Mouse (Mus musculus) intestine, postnatal 0 days (tissue): Measurements from ENCODE around the gene Snupn. TPM values are rescaled to one million over a fixed set of nuclear protein-coding genes. Genes with fewer than 3 reads are reported as not detected.
A peak's percentile ranks its signal among the peaks of the same experiment; 100 is the strongest.

Source experiments
- ATAC-seq: fragments of 200-750 bp; cut with Nextera tagmentation; 2 replicates; pipeline ENCODE4 v1.8.0; 2017; ENCODE audit warnings: mild to moderate bottlenecking, moderate TSS enrichment, moderate library complexity
- H3K27ac ChIP-seq: fragments of 300-500 bp; sonication (generic); 2 replicates; pipeline ENCODE4 v1.5.1; 2014; ENCODE audit warnings: mild to moderate bottlenecking, low read depth, low read length, moderate library complexity
- H3K27me3 ChIP-seq: fragments of 300-500 bp; sonication (generic); replicated peaks from 2 replicates; pipeline ENCODE4 v1.6.1; 2014; ENCODE audit warnings: low read length, mixed read lengths; ENCODE audit not compliant: control insufficient read depth, insufficient read depth
- H3K36me3 ChIP-seq: fragments of 300-500 bp; sonication (generic); 2 replicates; pipeline ENCODE4 v1.6.1; 2014; ENCODE audit warnings: mild to moderate bottlenecking, moderate library complexity; ENCODE audit not compliant: control insufficient read depth, insufficient read depth
- H3K4me1 ChIP-seq: fragments of 300-500 bp; sonication (generic); replicated peaks from 2 replicates; pipeline ENCODE4 v1.6.1; 2014; ENCODE audit warnings: antibody characterized with exemption, low read length, mixed read lengths; ENCODE audit not compliant: control insufficient read depth, insufficient read depth
- H3K4me2 ChIP-seq: fragments of 300-500 bp; sonication (generic); replicated peaks from 2 replicates; pipeline ENCODE4 v1.6.1; 2014; ENCODE audit warnings: low read depth, mild to moderate bottlenecking, moderate library complexity
- H3K4me3 ChIP-seq: fragments of 300-500 bp; sonication (generic); 2 replicates; pipeline ENCODE4 v1.5.1; 2014; ENCODE audit warnings: low read depth, low read length
- H3K9ac ChIP-seq: fragments of 300-500 bp; sonication (generic); 2 replicates; pipeline ENCODE4 v1.6.1; 2014; ENCODE audit warnings: mild to moderate bottlenecking, low read depth, low read length
- H3K9me3 ChIP-seq: fragments of 300-500 bp; sonication (generic); 2 replicates; pipeline ENCODE4 v1.6.1; 2016; ENCODE audit warnings: mixed run types; ENCODE audit not compliant: control insufficient read depth
- CTCF ChIP-seq: sonication (generic); IDR thresholded peaks from 2 replicates; pipeline ENCODE4 v1.5.1; 2016; ENCODE audit warnings: low read depth, mild to moderate bottlenecking, control low read depth, antibody characterized with exemption, moderate library complexity
- WGBS: fragments of 180-500 bp; shearing (Covaris S2); extraction: QIAGEN DNeasy Blood & Tissue Kit; methylation state at CpG from one replicate; pipeline ENCODE4 v1.1.7; 2014; 5-methylcytosine and 5-hydroxymethylcytosine counted together
- polyA plus RNA-seq: library from polyadenylated mRNA; unstranded; fragments of >200 nt; fragmentation: Nextera tagmentation; extraction: Ambion mirVana; gene quantifications from 2 replicates; pipeline ENCODE4 v1.2.1, GENCODE M21; 2015

Snupn gene
- polyA plus RNA-seq, 1 experiment from 2014 or later, result 5.9 TPM

- no peak for TF ChIP-seq CTCF
- Histone ChIP-seq H3K36me3 (no peaks in the 10 kb centered on the region), H3K9me3 (no peaks in the 10 kb centered on the region), H3K4me1 (no peaks in the 10 kb centered on the region), H3K9ac (no peak overlapping the region), H3K4me2 (no peak overlapping the region), H3K27ac (no peak overlapping the region), H3K4me3 (no peak overlapping the region), H3K27me3 (no peaks in the 10 kb centered on the region)
- ATAC-seq, result no peak
- WGBS, result 59% methylated on average over 4 of the region's 4 CpGs
Observed at GRCm38 (mm10) chr9:57003011-57003410, 52.3 kb downstream of the Snupn start.

- H3K27me3 ChIP-seq, result no peaks in the 10 kb centered on the region
- 79% methylated on average over 1 of the region's 1 CpGs for WGBS
- TF ChIP-seq CTCF, result no peak
- H3K27ac ChIP-seq, result no peak overlapping the region
- H3K9ac ChIP-seq, result no peak overlapping the region
- H3K4me2 ChIP-seq, result no peak overlapping the region
- no peaks in the 10 kb centered on the region for H3K36me3 ChIP-seq
- H3K4me3 ChIP-seq, result no peak overlapping the region
- no peak for ATAC-seq
- H3K9me3 ChIP-seq, result no peaks in the 10 kb centered on the region
- H3K4me1 ChIP-seq, result no peaks in the 10 kb centered on the region
Observed at GRCm38 (mm10) chr9:57012393-57012792, 61.7 kb downstream of the Snupn start.

- 83% methylated on average over 4 of the region's 4 CpGs for WGBS
Observed at GRCm38 (mm10) chr9:57012895-57013294, 62.2 kb downstream of the Snupn start.

GRCm38 (mm10) chr9:57013756-57014155 lies 63.1 kb downstream of the Snupn start:
- Histone ChIP-seq H3K36me3 (no peaks in the 10 kb centered on the region), H3K27ac (no peak overlapping the region), H3K9me3 (no peaks in the 10 kb centered on the region), H3K27me3 (no peaks in the 10 kb centered on the region), H3K4me1 (no peaks in the 10 kb centered on the region), H3K9ac (no peak overlapping the region), H3K4me3 (no peak overlapping the region), H3K4me2 (no peak overlapping the region)
- no peak for TF ChIP-seq CTCF
- WGBS, result 74% methylated on average over 1 of the region's 1 CpGs
- ATAC-seq, result no peak

More at GRCm38 (mm10) chr9:57012895-57013294, 62.2 kb downstream of the Snupn start:
- Histone ChIP-seq H3K27me3 (no peaks in the 10 kb centered on the region), H3K9ac (no peak overlapping the region), H3K36me3 (no peaks in the 10 kb centered on the region), H3K27ac (no peak overlapping the region), H3K4me3 (no peak overlapping the region), H3K9me3 (no peaks in the 10 kb centered on the region), H3K4me2 (no peak overlapping the region), H3K4me1 (no peaks in the 10 kb centered on the region)
- no peak for ATAC-seq
- no peak for TF ChIP-seq CTCF

- TF ChIP-seq CTCF, result peak; percentile 49
- 72% methylated on average over 1 of the region's 1 CpGs for WGBS
- no peak for ATAC-seq
- no peak overlapping the region for H3K27ac ChIP-seq
- no peak overlapping the region for H3K4me2 ChIP-seq
- H3K36me3 ChIP-seq, result no peaks in the 10 kb centered on the region
- no peak overlapping the region for H3K4me3 ChIP-seq
- H3K27me3 ChIP-seq, result no peaks in the 10 kb centered on the region
- no peak overlapping the region for H3K9ac ChIP-seq
- H3K9me3 ChIP-seq, result no peaks in the 10 kb centered on the region
- no peaks in the 10 kb centered on the region for H3K4me1 ChIP-seq
Observed at GRCm38 (mm10) chr9:57014766-57015165, 64.1 kb downstream of the Snupn start.

GRCm38 (mm10) chr9:57017631-57018030 lies 67.0 kb downstream of the Snupn start:
- no peaks in the 10 kb centered on the region for H3K9me3 ChIP-seq
- WGBS, result 88% methylated on average over 1 of the region's 1 CpGs
- no peaks in the 10 kb centered on the region for H3K27me3 ChIP-seq
- no peaks in the 10 kb centered on the region for H3K36me3 ChIP-seq
- H3K9ac ChIP-seq, result no peak overlapping the region
- no peak overlapping the region for H3K4me3 ChIP-seq
- H3K4me2 ChIP-seq, result no peak overlapping the region
- no peaks in the 10 kb centered on the region for H3K4me1 ChIP-seq
- no peak overlapping the region for H3K27ac ChIP-seq
- ATAC-seq, result no peak
- TF ChIP-seq CTCF, result no peak

GRCm38 (mm10) chr9:57031756-57032155 lies 81.1 kb downstream of the Snupn start:
- H3K36me3 ChIP-seq, result peaks cover 14% of the 10 kb centered on the region
- ATAC-seq, result no peak
- WGBS, result 78% methylated on average over 1 of the region's 1 CpGs

More at GRCm38 (mm10) chr9:57031756-57032155, 81.1 kb downstream of the Snupn start:
- Histone ChIP-seq H3K9ac (no peak overlapping the region), H3K27me3 (no peaks in the 10 kb centered on the region), H3K4me2 (no peak overlapping the region), H3K27ac (no peak overlapping the region), H3K4me3 (no peak overlapping the region), H3K4me1 (no peaks in the 10 kb centered on the region), H3K9me3 (no peaks in the 10 kb centered on the region)
- no peak for TF ChIP-seq CTCF

Other genes with a start within 250 kb of the Snupn start
- gene Lingo1, start 154.4 kb upstream of the Snupn start, polyA plus RNA-seq, result 0.72 and 0.98 TPM in 2 replicates
- 0.70 and 0.97 TPM in 2 replicates for gene Odf3l1, start 86.2 kb upstream of the Snupn start, polyA plus RNA-seq
- 8.2 and 8.5 TPM in 2 replicates for gene Cspg4, start 85.8 kb upstream of the Snupn start, polyA plus RNA-seq
- 2.0 and 2.5 TPM in 2 replicates for gene Snx33, start 22.5 kb upstream of the Snupn start, polyA plus RNA-seq
- 58.4 and 59.8 TPM in 2 replicates for gene Imp3, start 13.4 kb upstream of the Snupn start, polyA plus RNA-seq
- 7.3 and 7.7 TPM in 2 replicates for gene Ptpn9, start 44.0 kb downstream of the Snupn start, polyA plus RNA-seq
- 11.7 and 14.1 TPM in 2 replicates for gene Sin3a, start 121.2 kb downstream of the Snupn start, polyA plus RNA-seq
- gene Man2c1, start 179.8 kb downstream of the Snupn start, polyA plus RNA-seq, result 24.3 and 24.6 TPM in 2 replicates
- 4.2 and 5.2 TPM in 2 replicates for gene Neil1, start 197.4 kb downstream of the Snupn start, polyA plus RNA-seq
- 164 and 169 TPM in 2 replicates for gene Commd4, start 207.5 kb downstream of the Snupn start, polyA plus RNA-seq